Mouse (Mus musculus) heart, adult 2 months (tissue): ENCODE data around the gene Pa2g4. TPM values are rescaled to one million over a fixed set of nuclear protein-coding genes. Genes with fewer than 3 reads are reported as not detected.

Experiments
- DNase-seq, 2 experiments: peaks; one replicate each; pipeline ENCODE4 v3.0.0; 2021
- H3K27ac ChIP-seq: fragments of 200-600 bp; 2 replicates; pipeline ENCODE4 v1.8.1; 2022
- H3K27me3 ChIP-seq: fragments of 200-500 bp; 2 replicates; pipeline ENCODE4 v1.6.1; 2012; ENCODE audit warnings: mild to moderate bottlenecking, low read length, inconsistent platforms, mixed read lengths; ENCODE audit not compliant: control insufficient read depth, insufficient read depth
- H3K36me3 ChIP-seq: fragments of 200-500 bp; 2 replicates; pipeline ENCODE4 v1.6.1; 2012; ENCODE audit warnings: low read length, inconsistent platforms; ENCODE audit not compliant: control insufficient read depth, insufficient read depth
- H3K4me1 ChIP-seq: fragments of 200-500 bp; 2 replicates; pipeline ENCODE4 v1.6.1; 2011; ENCODE audit warnings: low read length; ENCODE audit not compliant: control insufficient read depth, insufficient read depth
- H3K4me3 ChIP-seq: fragments of 200-600 bp; 2 replicates; pipeline ENCODE4 v1.8.1; 2022
- H3K79me2 ChIP-seq: fragments of 200-500 bp; replicated peaks from 2 replicates; pipeline ENCODE4 v1.6.1; 2012; ENCODE audit warnings: mild to moderate bottlenecking, inconsistent platforms, low read length, moderate library complexity, mixed read lengths; ENCODE audit not compliant: control insufficient read depth, insufficient read depth
- H3K9ac ChIP-seq: fragments of 200-500 bp; 2 replicates; pipeline ENCODE4 v1.6.1; 2012; ENCODE audit warnings: low read depth, mild to moderate bottlenecking, control low read depth, inconsistent platforms, low read length, mixed read lengths
- CTCF ChIP-seq: fragments of 200-600 bp; IDR thresholded peaks from 2 replicates; pipeline ENCODE4 v1.8.1; 2022; ENCODE audit warnings: antibody characterized with exemption, mild to moderate bottlenecking, moderate library complexity
- EP300 ChIP-seq: fragments of 200-500 bp; IDR thresholded peaks from 2 replicates; pipeline ENCODE4 v1.6.1; 2011; ENCODE audit warnings: low read depth, low read length, control low read depth; ENCODE audit not compliant: insufficient read depth
- POLR2A ChIP-seq: fragments of 200-500 bp; IDR thresholded peaks from 2 replicates; pipeline ENCODE4 v1.6.1; 2011; ENCODE audit warnings: mild to moderate bottlenecking, low read depth, low read length, control low read depth; ENCODE audit not compliant: insufficient read depth
- WGBS: fragments of 180-500 bp; shearing (Covaris S2); methylation state at CpG from one replicate; pipeline ENCODE4 v1.1.7; 2018; 5-methylcytosine and 5-hydroxymethylcytosine counted together
- intact Hi-C: fragments of 180-260 bp; cut with DNase I; formaldehyde crosslinking; loops from one replicate; pipeline ENCODE4 v1.15.1; 2025
- polyA plus RNA-seq: library from polyadenylated mRNA; depleted of rRNA; stranded (reverse); fragments of >200 nt; gene quantifications from 2 replicates; pipeline ENCODE4 v1.2.3, GENCODE M21; 2012
- total RNA-seq, 2 experiments: library from RNA; stranded (reverse); gene quantifications; 2 replicates each; pipeline ENCODE4 v1.2.3; 2021

Gene Pa2g4
- total and polyA plus RNA-seq, 3 experiments: 19.5 to 44.2 (median 39.4) TPM

- DNase-seq: peak; percentile 86 to 91
- Histone ChIP-seq H3K36me3 (no peaks in the 10 kb centered on the region), H3K4me3 (peak overlapping the region; percentile 39), H3K4me1 (peaks cover 2% of the 10 kb centered on the region; the same call in 1 of the 2 replicates), H3K9ac (no peak overlapping the region), H3K79me2 (no peaks in the 10 kb centered on the region), H3K27ac (peak overlapping the region; percentile 8), H3K27me3 (no peaks in the 10 kb centered on the region)
- TF ChIP-seq CTCF (peak; percentile 96; the same call in 1 of the 2 replicates), POLR2A (peak; percentile 44; the same call in 1 of the 2 replicates), EP300 (peak; percentile 88)
- WGBS: 12% methylated on average over 18 of the region's 18 CpGs
- intact Hi-C loops: loop anchor here (1.0 to 5.0 kb wide), 3 partner anchors 17 to 129 kb away; partner anchors contain the start of gene Smarcc2
These were observed 29.4 kb downstream of the Pa2g4 start for GRCm38 (mm10) chr10:128536266-128536940.

- no peak for DNase-seq
- H3K4me3 ChIP-seq: peak overlapping the region; percentile 39
- intact Hi-C loops: loop anchor here (1.0 to 5.0 kb wide), 4 partner anchors 16 to 201 kb away; partner anchors contain the start of gene Smarcc2
These were observed 30.0 kb downstream of the Pa2g4 start for GRCm38 (mm10) chr10:128535624-128536265.

GRCm38 (mm10) chr10:128535206-128535605 lies 30.6 kb downstream of the Pa2g4 start:
- no peak for TF ChIP-seq POLR2A
- TF ChIP-seq EP300: no peak
- TF ChIP-seq CTCF: no peak
- WGBS: 87% methylated on average over 2 of the region's 2 CpGs

More at GRCm38 (mm10) chr10:128535624-128536265, 30.0 kb downstream of the Pa2g4 start:
- Histone ChIP-seq H3K27ac (peak overlapping the region; percentile 8), H3K36me3 (no peaks in the 10 kb centered on the region), H3K27me3 (no peaks in the 10 kb centered on the region), H3K79me2 (no peaks in the 10 kb centered on the region), H3K9ac (no peak overlapping the region), H3K4me1 (peaks cover 2% of the 10 kb centered on the region; the same call in 1 of the 2 replicates)
- TF ChIP-seq CTCF: no peak
- TF ChIP-seq EP300: no peak
- TF ChIP-seq POLR2A: no peak
- WGBS: 70% methylated on average over 4 of the region's 4 CpGs

GRCm38 (mm10) chr10:128526366-128527356 lies 39.1 kb downstream of the Pa2g4 start:
- DNase-seq: no peak
- Histone ChIP-seq H3K4me3 (peak overlapping the region; percentile 100), H3K79me2 (no peaks in the 10 kb centered on the region), H3K4me1 (peaks cover 1% of the 10 kb centered on the region; the same call in 1 of the 2 replicates), H3K27ac (peak overlapping the region; percentile 77), H3K27me3 (no peaks in the 10 kb centered on the region), H3K36me3 (no peaks in the 10 kb centered on the region), H3K9ac (peak overlapping the region; percentile 75)
- intact Hi-C loops: loop anchor here (5.0 kb wide), 2 partner anchors 34 to 114 kb away; partner anchors contain the start of genes Myl6, Nabp2 and Rnf41
- 31% methylated on average over 28 of the region's 28 CpGs for WGBS
- TF ChIP-seq EP300 (no peak), CTCF (no peak), POLR2A (no peak; the same call in 1 of the 2 replicates)

More at GRCm38 (mm10) chr10:128535206-128535605, 30.6 kb downstream of the Pa2g4 start:
- Histone ChIP-seq H3K9ac (no peak overlapping the region), H3K27ac (no peak overlapping the region), H3K4me3 (no peak overlapping the region), H3K36me3 (no peaks in the 10 kb centered on the region), H3K4me1 (peaks cover 2% of the 10 kb centered on the region; the same call in 1 of the 2 replicates), H3K27me3 (no peaks in the 10 kb centered on the region), H3K79me2 (no peaks in the 10 kb centered on the region)
- no peak for DNase-seq
- intact Hi-C loops: loop anchor here (2.0 to 5.0 kb wide), 2 partner anchors 128 to 200 kb away; no protein-coding TSS in a partner anchor

- Histone ChIP-seq H3K4me3 (peak within 1 kb of the TSS; percentile 100), H3K4me1 (peaks cover 1% of the 10 kb centered on the region; the same call in 1 of the 2 replicates), H3K79me2 (no peaks in the 10 kb centered on the region), H3K27me3 (no peaks in the 10 kb centered on the region), H3K36me3 (no peaks in the 10 kb centered on the region), H3K27ac (peak within 1 kb of the TSS; percentile 95), H3K9ac (peak within 1 kb of the TSS; percentile 81)
- under 1% methylated on average over 37 of the region's 37 CpGs for WGBS
- peak; percentile 91 to 97 for DNase-seq
- TF ChIP-seq CTCF (peak; percentile 70), POLR2A (peak; percentile 73), EP300 (peak; percentile 69)
- intact Hi-C loops: loop anchor here (5.0 kb wide), 2 partner anchors 33 to 113 kb away; partner anchors contain the start of genes Myl6, Nabp2 and Rnf41
These were observed 40.0 kb downstream of the Pa2g4 start, which contains the start of gene Esyt1 for GRCm38 (mm10) chr10:128525671-128526308. TSS of gene Esyt1 (minus strand) at chr10:128525871.
